Mouse (Mus musculus): ENCODE measurements around the gene Vti1a.

DNA sequence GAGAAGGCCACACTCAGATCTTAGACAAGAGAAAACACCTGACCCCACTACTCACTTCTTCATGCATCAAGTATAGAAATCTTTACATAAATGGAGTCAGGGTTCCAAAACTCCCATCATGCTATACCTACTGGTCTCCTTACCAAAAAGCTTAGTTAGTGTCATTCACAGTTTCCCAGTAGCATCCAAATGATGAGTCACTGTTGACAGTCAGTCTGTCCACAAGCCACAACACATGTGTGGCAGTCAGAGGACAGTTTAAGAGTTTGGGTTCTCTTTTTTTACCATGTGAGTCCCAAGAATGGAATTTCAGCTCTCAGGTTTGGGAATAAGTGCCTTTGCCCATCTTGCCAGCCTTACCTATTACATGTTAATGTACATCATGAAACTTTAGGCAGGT, 27.1 kb upstream of the Vti1a start:
- TF ChIP-seq CTCF (IDR thresholded peaks at IDR 0.05; ENCODE audit: insufficient read depth, low read depth, low read length), result no peak
- no peak for TF ChIP-seq POLR2A (IDR thresholded peaks at IDR 0.05; ENCODE audit: insufficient read depth, low read depth, low read length)

All from olfactory bulb, adult 2 months (tissue).